Mouse (Mus musculus) lung, postnatal 0 days (tissue): ENCODE results near the gene Hmcn2. TPM values are rescaled to one million over a fixed set of nuclear protein-coding genes. Genes with fewer than 3 reads are reported as not detected.

Experiments
- ATAC-seq: fragments of 200-750 bp; cut with Nextera tagmentation; 2 replicates; pipeline ENCODE4 v1.8.0; 2017; ENCODE audit warnings: moderate library complexity
- DNase-seq: peaks from one replicate; pipeline ENCODE4 v3.0.0-alpha.2; 2016; ENCODE audit warnings: low spot score
- H3K27ac ChIP-seq: fragments of 300-500 bp; sonication (generic); 2 replicates; pipeline ENCODE4 v1.5.1; 2014; ENCODE audit warnings: antibody characterized with exemption, mild to moderate bottlenecking, low read length, mixed read lengths
- H3K27me3 ChIP-seq: fragments of 300-500 bp; sonication (generic); replicated peaks from 2 replicates; pipeline ENCODE4 v1.6.1; 2014; ENCODE audit warnings: low read length, mixed read lengths; ENCODE audit not compliant: insufficient read depth
- H3K36me3 ChIP-seq: fragments of 300-500 bp; sonication (generic); 2 replicates; pipeline ENCODE4 v1.6.1; 2014; ENCODE audit warnings: low read length, mixed read lengths; ENCODE audit not compliant: insufficient read depth
- H3K4me1 ChIP-seq: fragments of 300-500 bp; sonication (generic); 2 replicates; pipeline ENCODE4 v1.6.1; 2014; ENCODE audit warnings: antibody characterized with exemption, low read depth, low read length, mixed read lengths; ENCODE audit not compliant: insufficient read depth
- H3K4me2 ChIP-seq: fragments of 300-500 bp; sonication (generic); replicated peaks from 2 replicates; pipeline ENCODE4 v1.6.1; 2014; ENCODE audit warnings: low read depth, mild to moderate bottlenecking, low read length, moderate library complexity, mixed read lengths
- H3K4me3 ChIP-seq: fragments of 300-500 bp; sonication (generic); 2 replicates; pipeline ENCODE4 v1.5.1; 2014; ENCODE audit warnings: low read depth, low read length
- H3K9ac ChIP-seq: fragments of 300-500 bp; sonication (generic); replicated peaks from 2 replicates; pipeline ENCODE4 v1.6.1; 2014; ENCODE audit warnings: low read depth, mild to moderate bottlenecking
- H3K9me3 ChIP-seq: fragments of 300-500 bp; sonication (generic); 2 replicates; pipeline ENCODE4 v1.6.1; 2016; ENCODE audit warnings: low read length, mixed read lengths
- CTCF ChIP-seq: IDR thresholded peaks from 2 replicates; pipeline ENCODE4 v1.5.1; 2016; ENCODE audit warnings: antibody characterized with exemption, mild to moderate bottlenecking
- EP300 ChIP-seq: IDR thresholded peaks from 2 replicates; pipeline ENCODE4 v1.6.1; 2016; ENCODE audit warnings: antibody characterized with exemption, mild to moderate bottlenecking, control low read depth
- WGBS: fragments of 180-500 bp; shearing (Covaris S2); extraction: QIAGEN DNeasy Blood & Tissue Kit; methylation state at CpG from one replicate; pipeline ENCODE4 v1.1.7; 2014; 5-methylcytosine and 5-hydroxymethylcytosine counted together
- polyA plus RNA-seq: library from polyadenylated mRNA; unstranded; fragments of >200 nt; fragmentation: Nextera tagmentation; extraction: Ambion mirVana; gene quantifications from 2 replicates; pipeline ENCODE4 v1.2.1, GENCODE M21; 2015

The Hmcn2 gene
- polyA plus RNA-seq, 1 experiment from 2014 or later: 1.1 TPM

GRCm38 (mm10) chr2:31309549-31309948 is 4.7 kb upstream of the Hmcn2 start:
- H3K9me3 ChIP-seq: no peaks in the 10 kb centered on the region
- TF ChIP-seq EP300: no peak
- no peak for TF ChIP-seq CTCF
- no peak for ATAC-seq
- no peak overlapping the region for H3K4me3 ChIP-seq
- DNase-seq: no peak
- no peak overlapping the region for H3K27ac ChIP-seq
- no peak overlapping the region for H3K4me2 ChIP-seq
- peaks cover 22% of the 10 kb centered on the region for H3K27me3 ChIP-seq
- H3K4me1 ChIP-seq: no peaks in the 10 kb centered on the region
- WGBS: 50% methylated on average over 15 of the region's 15 CpGs
- no peak overlapping the region for H3K9ac ChIP-seq
- H3K36me3 ChIP-seq: no peaks in the 10 kb centered on the region

- Histone ChIP-seq H3K27ac (no peak overlapping the region), H3K9me3 (no peaks in the 10 kb centered on the region), H3K27me3 (peaks cover 31% of the 10 kb centered on the region), H3K4me2 (no peak overlapping the region), H3K36me3 (no peaks in the 10 kb centered on the region), H3K4me1 (no peaks in the 10 kb centered on the region), H3K9ac (no peak overlapping the region), H3K4me3 (no peak overlapping the region)
- 5% methylated on average over 2 of the region's 2 CpGs for WGBS
- DNase-seq: no peak
- ATAC-seq: no peak
- no peak for TF ChIP-seq CTCF
- TF ChIP-seq EP300: no peak
Measured at GRCm38 (mm10) chr2:31318162-31318561, 3.9 kb downstream of the Hmcn2 start.

- Histone ChIP-seq H3K4me3 (no peak overlapping the region), H3K36me3 (no peaks in the 10 kb centered on the region), H3K27ac (no peak overlapping the region), H3K4me2 (no peak overlapping the region), H3K9ac (no peak overlapping the region), H3K27me3 (peaks cover 20% of the 10 kb centered on the region), H3K9me3 (no peaks in the 10 kb centered on the region), H3K4me1 (no peaks in the 10 kb centered on the region)
- ATAC-seq (peak; percentile 84), DNase-seq (no peak)
- TF ChIP-seq CTCF: no peak
- no peak for TF ChIP-seq EP300
- 53% methylated on average over 2 of the region's 2 CpGs for WGBS
Measured at GRCm38 (mm10) chr2:31319200-31319599, 5.0 kb downstream of the Hmcn2 start.

GRCm38 (mm10) chr2:31327186-31327585 is 13.0 kb downstream of the Hmcn2 start:
- TF ChIP-seq CTCF (no peak), EP300 (no peak)
- Histone ChIP-seq H3K4me2 (no peak overlapping the region), H3K9ac (no peak overlapping the region), H3K4me3 (no peak overlapping the region), H3K9me3 (no peaks in the 10 kb centered on the region), H3K36me3 (no peaks in the 10 kb centered on the region), H3K27me3 (no peaks in the 10 kb centered on the region), H3K27ac (no peak overlapping the region), H3K4me1 (no peaks in the 10 kb centered on the region)
- WGBS: 52% methylated on average over 10 of the region's 10 CpGs
- no peak for ATAC-seq
- DNase-seq: no peak

GRCm38 (mm10) chr2:31337706-31338330 is 23.6 kb downstream of the Hmcn2 start:
- Histone ChIP-seq H3K9me3 (no peaks in the 10 kb centered on the region), H3K27ac (no peak overlapping the region), H3K36me3 (no peaks in the 10 kb centered on the region), H3K4me2 (no peak overlapping the region), H3K4me1 (no peaks in the 10 kb centered on the region), H3K27me3 (no peaks in the 10 kb centered on the region; the same call in 1 of the 2 replicates), H3K4me3 (no peak overlapping the region), H3K9ac (no peak overlapping the region)
- TF ChIP-seq CTCF (no peak), EP300 (no peak)
- ATAC-seq (peak; percentile 33; the same call in 1 of the 2 replicates), DNase-seq (no peak)
- 25% methylated on average over 12 of the region's 12 CpGs for WGBS

- Histone ChIP-seq H3K9me3 (no peaks in the 10 kb centered on the region), H3K36me3 (no peaks in the 10 kb centered on the region), H3K4me1 (no peaks in the 10 kb centered on the region), H3K27me3 (no peaks in the 10 kb centered on the region; the same call in 1 of the 2 replicates), H3K4me2 (no peak overlapping the region), H3K9ac (no peak overlapping the region), H3K4me3 (no peak overlapping the region), H3K27ac (no peak overlapping the region)
- DNase-seq (peak; percentile 48), ATAC-seq (peak; percentile 56)
- TF ChIP-seq EP300: no peak
- no peak for TF ChIP-seq CTCF
- 43% methylated on average over 9 of the region's 9 CpGs for WGBS
Measured at GRCm38 (mm10) chr2:31339826-31340225, 25.6 kb downstream of the Hmcn2 start.
